Mouse (Mus musculus) limb, embryonic 11.5 days (tissue): ENCODE measurements around the gene Fbf1. TPM values are rescaled to one million over a fixed set of nuclear protein-coding genes. Genes with fewer than 3 reads are reported as not detected.
"Not testable (repeated sequence)": the region's sequence is repeated elsewhere in the genome, so short reads cannot be mapped to it uniquely, and the experiment has no call there.

Experiments
- ATAC-seq: fragments of 200-750 bp; cut with Nextera tagmentation; 2 replicates; pipeline ENCODE4 v1.8.0; 2017; ENCODE audit warnings: low read depth; ENCODE audit not compliant: insufficient number of reproducible peaks, low FRiP score, low TSS enrichment
- DNase-seq: peaks from one replicate; pipeline ENCODE4 v3.0.0-alpha.2; 2015; ENCODE audit warnings: low spot score
- H3K27ac ChIP-seq: fragments of 300-500 bp; sonication (generic); replicated peaks from 2 replicates; pipeline ENCODE4 v1.5.1; 2014; ENCODE audit warnings: low read depth, mild to moderate bottlenecking, low read length
- H3K27me3 ChIP-seq: fragments of 300-500 bp; sonication (generic); 2 replicates; pipeline ENCODE4 v1.6.1; 2014; ENCODE audit warnings: mild to moderate bottlenecking, low read length, mixed read lengths; ENCODE audit not compliant: control insufficient read depth, insufficient read depth
- H3K36me3 ChIP-seq: fragments of 300-500 bp; sonication (generic); 2 replicates; pipeline ENCODE4 v1.6.1; 2014; ENCODE audit warnings: mild to moderate bottlenecking, low read length, moderate library complexity, mixed read lengths; ENCODE audit not compliant: control insufficient read depth, insufficient read depth
- H3K4me1 ChIP-seq: fragments of 300-500 bp; sonication (generic); 2 replicates; pipeline ENCODE4 v1.6.1; 2014; ENCODE audit warnings: low read length, mixed read lengths; ENCODE audit not compliant: control insufficient read depth, insufficient read depth
- H3K4me2 ChIP-seq: fragments of 300-500 bp; sonication (generic); 2 replicates; pipeline ENCODE4 v1.6.1; 2014; ENCODE audit warnings: low read depth, mild to moderate bottlenecking, moderate library complexity; ENCODE audit not compliant: severe bottlenecking
- H3K4me3 ChIP-seq: fragments of 300-500 bp; sonication (generic); 2 replicates; pipeline ENCODE4 v1.5.1; 2014; ENCODE audit warnings: low read depth, low read length
- H3K9ac ChIP-seq: fragments of 300-500 bp; sonication (generic); 2 replicates; pipeline ENCODE4 v1.6.1; 2014; ENCODE audit warnings: mild to moderate bottlenecking, low read length
- H3K9me3 ChIP-seq: fragments of 300-500 bp; sonication (generic); 2 replicates; pipeline ENCODE4 v1.6.1; 2016; ENCODE audit warnings: low read length; ENCODE audit not compliant: control insufficient read depth
- WGBS: fragments of 180-500 bp; shearing (Covaris S2); extraction: QIAGEN DNeasy Blood & Tissue Kit; methylation state at CpG from one replicate; pipeline ENCODE4 v1.1.7; 2014; 5-methylcytosine and 5-hydroxymethylcytosine counted together
- polyA plus RNA-seq: library from polyadenylated mRNA; unstranded; fragments of >200 nt; fragmentation: Nextera tagmentation; extraction: Ambion mirVana; gene quantifications from 2 replicates; pipeline ENCODE4 v1.2.1, GENCODE M21; 2014

Fbf1 gene
- polyA plus RNA-seq, 1 experiment from 2014 or later, result 28.2 TPM

GRCm38 (mm10) chr11:116099462-116099861 lies 68.5 kb downstream of the Fbf1 start:
- H3K27me3 ChIP-seq, result no peaks in the 10 kb centered on the region
- H3K36me3 ChIP-seq, result no peaks in the 10 kb centered on the region
- H3K27ac ChIP-seq, result no peak overlapping the region
- ATAC-seq (no peak), DNase-seq (no peak)
- no peak overlapping the region for H3K4me2 ChIP-seq
- WGBS, result 89% methylated on average over 6 of the region's 6 CpGs
- H3K9ac ChIP-seq, result no peak overlapping the region
- no peaks in the 10 kb centered on the region for H3K9me3 ChIP-seq
- no peak overlapping the region for H3K4me3 ChIP-seq
- peaks cover 11% of the 10 kb centered on the region for H3K4me1 ChIP-seq

GRCm38 (mm10) chr11:116098711-116099460 lies 69.1 kb downstream of the Fbf1 start:
- no peaks in the 10 kb centered on the region for H3K9me3 ChIP-seq
- 80% methylated on average over 14 of the region's 14 CpGs for WGBS
- H3K36me3 ChIP-seq, result no peaks in the 10 kb centered on the region
- peaks cover 7% of the 10 kb centered on the region; the same call in 1 of the 2 replicates for H3K4me1 ChIP-seq
- ATAC-seq (no peak), DNase-seq (no peak)
- no peak overlapping the region for H3K9ac ChIP-seq
- H3K4me2 ChIP-seq, result no peak overlapping the region
- H3K4me3 ChIP-seq, result no peak overlapping the region
- no peaks in the 10 kb centered on the region for H3K27me3 ChIP-seq
- no peak overlapping the region for H3K27ac ChIP-seq

GRCm38 (mm10) chr11:116096213-116097108 lies 71.5 kb downstream of the Fbf1 start:
- Histone ChIP-seq H3K27me3 (no peaks in the 10 kb centered on the region), H3K4me3 (no peak overlapping the region), H3K27ac (no peak overlapping the region), H3K36me3 (no peaks in the 10 kb centered on the region), H3K9me3 (no peaks in the 10 kb centered on the region), H3K9ac (no peak overlapping the region), H3K4me1 (no peaks in the 10 kb centered on the region), H3K4me2 (no peak overlapping the region)
- WGBS, result 91% methylated on average over 5 of the region's 5 CpGs
- ATAC-seq, result no peak
- DNase-seq, result peak; percentile 51

- Histone ChIP-seq H3K9me3 (no peaks in the 10 kb centered on the region), H3K9ac (no peak overlapping the region), H3K4me1 (no peaks in the 10 kb centered on the region), H3K27ac (no peak overlapping the region), H3K4me3 (no peak overlapping the region), H3K4me2 (no peak overlapping the region), H3K36me3 (no peaks in the 10 kb centered on the region), H3K27me3 (no peaks in the 10 kb centered on the region)
- DNase-seq (no peak), ATAC-seq (no peak)
- 86% methylated on average over 3 of the region's 3 CpGs for WGBS
Observed at GRCm38 (mm10) chr11:116095573-116095972, 72.4 kb downstream of the Fbf1 start.

GRCm38 (mm10) chr11:116093771-116094565 lies 74.0 kb downstream of the Fbf1 start:
- Histone ChIP-seq H3K4me2 (no peak overlapping the region), H3K9ac (no peak overlapping the region), H3K27ac (no peak overlapping the region), H3K4me1 (no peaks in the 10 kb centered on the region), H3K4me3 (no peak overlapping the region), H3K27me3 (no peaks in the 10 kb centered on the region), H3K9me3 (no peaks in the 10 kb centered on the region), H3K36me3 (no peaks in the 10 kb centered on the region)
- ATAC-seq (no peak), DNase-seq (no peak)
- 68% methylated on average over 16 of the region's 16 CpGs for WGBS

- not testable (repeated sequence) for H3K4me1 ChIP-seq, H3K27ac ChIP-seq, ATAC-seq, H3K4me2 ChIP-seq, DNase-seq, H3K4me3 ChIP-seq, H3K9ac ChIP-seq, H3K36me3 ChIP-seq, H3K27me3 ChIP-seq, H3K9me3 ChIP-seq
- 91% methylated on average over 6 of the region's 6 CpGs for WGBS
Observed at GRCm38 (mm10) chr11:116092959-116093358, 75.0 kb downstream of the Fbf1 start.

Other genes with a start within 250 kb of the Fbf1 start
- gene Sap30bp, start 234.9 kb downstream of the Fbf1 start, polyA plus RNA-seq, result 50.7 and 56.2 TPM in 2 replicates
- gene Recql5, start 234.7 kb downstream of the Fbf1 start, polyA plus RNA-seq, result 21.2 and 21.5 TPM in 2 replicates
- 1.0 and 1.5 TPM in 2 replicates for gene Itgb4, start 193.5 kb downstream of the Fbf1 start, polyA plus RNA-seq
- 164 and 168 TPM in 2 replicates for gene Galk1, start 155.4 kb downstream of the Fbf1 start, polyA plus RNA-seq
- 2,190 and 2,300 TPM in 2 replicates for gene H3f3b, start 140.2 kb downstream of the Fbf1 start, polyA plus RNA-seq
- gene Unk, start 137.8 kb downstream of the Fbf1 start, polyA plus RNA-seq, result 34.6 and 37.0 TPM in 2 replicates
- gene Unc13d, start 90.2 kb downstream of the Fbf1 start, polyA plus RNA-seq, result 1.1 and 1.3 TPM in 2 replicates
- 49.3 and 52.1 TPM in 2 replicates for gene Wbp2, start 81.2 kb downstream of the Fbf1 start, polyA plus RNA-seq
- 3.7 and 4.3 TPM in 2 replicates for gene Trim47, start 41.0 kb downstream of the Fbf1 start, polyA plus RNA-seq
- gene Trim65, start 37.0 kb downstream of the Fbf1 start, polyA plus RNA-seq, result 2.2 and 2.5 TPM in 2 replicates
- 110 and 111 TPM in 2 replicates for gene Mrpl38, start 29.3 kb downstream of the Fbf1 start, polyA plus RNA-seq
- 56.7 and 62.5 TPM in 2 replicates for gene Ten1, start 30.7 kb upstream of the Fbf1 start, polyA plus RNA-seq
- gene Acox1, start 30.9 kb upstream of the Fbf1 start, polyA plus RNA-seq, result 19.1 and 19.4 TPM in 2 replicates
- 1.1 and 1.2 TPM in 2 replicates for gene Evpl, start 69.9 kb upstream of the Fbf1 start, polyA plus RNA-seq
- 88.2 and 96.9 TPM in 2 replicates for gene Srp68, start 106.1 kb upstream of the Fbf1 start, polyA plus RNA-seq
- 0.12 and 0.17 TPM in 2 replicates for gene Galr2, start 112.8 kb upstream of the Fbf1 start, polyA plus RNA-seq
- gene Exoc7, start 139.1 kb upstream of the Fbf1 start, polyA plus RNA-seq, result 69.4 and 69.5 TPM in 2 replicates
- 0.09 and 0.20 TPM in 2 replicates for gene Foxj1, start 167.2 kb upstream of the Fbf1 start, polyA plus RNA-seq
- gene Rnf157, start 244.9 kb upstream of the Fbf1 start, polyA plus RNA-seq, result 20.8 and 23.2 TPM in 2 replicates